Mouse (Mus musculus) CD4-positive, CD25-positive, alpha-beta regulatory T cell, adult 4 months (primary cell): ENCODE measurements around the gene Vmn2r25. TPM values are rescaled to one million over a fixed set of nuclear protein-coding genes. Genes with fewer than 3 reads are reported as not detected.
"Not testable (repeated sequence)": the region's sequence is repeated elsewhere in the genome, so short reads cannot be mapped to it uniquely, and the experiment has no call there.

Experiments
- ATAC-seq: one replicate; pipeline ENCODE4 v1.8.0; 2017
- polyA plus RNA-seq, 2 experiments: library from polyadenylated mRNA; unstranded; fragments of 100-300 nt; shearing (Covaris generic); gene quantifications; one replicate each; pipeline ENCODE4 v1.2.1; 2017

Vmn2r25 gene
- polyA plus RNA-seq = not detected

GRCm38 (mm10) chr6:123853363-123853762, at the start of gene Vmn2r25:
Gene Vmn2r25 (minus strand): TSS chr6:123853463.
- not testable (repeated sequence) for ATAC-seq

GRCm38 (mm10) chr6:123819951-123820350, 33.3 kb downstream of the Vmn2r25 start:
- no peak for ATAC-seq

DNA sequence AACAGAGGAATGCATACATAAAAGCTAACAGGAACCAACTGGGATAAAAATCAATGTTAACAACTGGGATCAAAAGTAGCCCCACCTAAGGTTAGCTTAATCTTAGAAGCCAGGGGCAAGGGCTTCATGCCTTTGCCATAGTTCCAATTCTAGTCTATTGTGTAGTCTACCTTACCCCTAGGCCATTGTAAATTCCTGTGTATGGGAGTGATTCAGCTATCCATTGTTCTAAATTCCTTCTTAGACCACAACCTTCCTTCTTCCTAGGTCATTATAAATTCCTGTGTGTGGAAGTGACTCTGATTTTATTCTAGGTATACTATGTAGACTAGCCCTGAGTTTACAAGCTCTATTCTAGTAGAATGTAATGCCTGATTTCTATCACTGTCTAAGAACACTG, 43.0 kb downstream of the Vmn2r25 start:
- ATAC-seq = not testable (repeated sequence)

GRCm38 (mm10) chr6:123793746-123794145, 59.5 kb downstream of the Vmn2r25 start:
- no peak for ATAC-seq

- ATAC-seq = no peak
These were observed 68.4 kb downstream of the Vmn2r25 start for GRCm38 (mm10) chr6:123784857-123785256.

DNA sequence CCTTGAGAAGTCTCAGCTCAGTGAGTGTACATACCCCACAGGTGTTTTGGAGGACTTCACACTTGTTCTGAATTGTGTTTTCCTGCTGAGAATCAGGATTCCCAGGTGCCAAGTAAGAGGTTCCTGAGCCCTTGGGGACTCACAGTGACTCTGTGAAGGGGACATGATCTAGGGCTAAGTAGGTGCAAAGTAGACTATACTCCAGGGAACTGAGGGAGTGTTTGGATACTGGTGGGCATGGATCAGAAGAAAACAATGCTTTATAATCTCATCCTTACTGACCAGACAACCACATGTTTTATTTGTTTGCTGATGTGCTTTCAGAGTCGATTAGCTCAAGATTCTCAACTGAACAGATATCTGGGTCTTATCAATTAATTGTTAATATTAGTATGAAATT, 74.7 kb downstream of the Vmn2r25 start, which contains the start of gene Vmn2r24:
Gene Vmn2r24, plus strand, starts transcription at position 301 of the 400 bp plus-strand sequence.
- no peak for ATAC-seq

Other genes with a start within 250 kb of the Vmn2r25 start
- gene Vmn2r22, start 202.7 kb downstream of the Vmn2r25 start, polyA plus RNA-seq = not detected
- not detected for gene Vmn2r23, start 150.8 kb downstream of the Vmn2r25 start, polyA plus RNA-seq
- gene Vmn2r24, start 74.6 kb downstream of the Vmn2r25 start, polyA plus RNA-seq = under 1 TPM in 1 of 2 experiments, not detected in 1; 0.05 TPM
- gene Vmn2r26, start 171.1 kb upstream of the Vmn2r25 start, polyA plus RNA-seq = under 1 TPM in 1 of 2 experiments, not detected in 1; 0.08 TPM